Mouse (Mus musculus): ENCODE measurements around the gene Atf1.

DNA sequence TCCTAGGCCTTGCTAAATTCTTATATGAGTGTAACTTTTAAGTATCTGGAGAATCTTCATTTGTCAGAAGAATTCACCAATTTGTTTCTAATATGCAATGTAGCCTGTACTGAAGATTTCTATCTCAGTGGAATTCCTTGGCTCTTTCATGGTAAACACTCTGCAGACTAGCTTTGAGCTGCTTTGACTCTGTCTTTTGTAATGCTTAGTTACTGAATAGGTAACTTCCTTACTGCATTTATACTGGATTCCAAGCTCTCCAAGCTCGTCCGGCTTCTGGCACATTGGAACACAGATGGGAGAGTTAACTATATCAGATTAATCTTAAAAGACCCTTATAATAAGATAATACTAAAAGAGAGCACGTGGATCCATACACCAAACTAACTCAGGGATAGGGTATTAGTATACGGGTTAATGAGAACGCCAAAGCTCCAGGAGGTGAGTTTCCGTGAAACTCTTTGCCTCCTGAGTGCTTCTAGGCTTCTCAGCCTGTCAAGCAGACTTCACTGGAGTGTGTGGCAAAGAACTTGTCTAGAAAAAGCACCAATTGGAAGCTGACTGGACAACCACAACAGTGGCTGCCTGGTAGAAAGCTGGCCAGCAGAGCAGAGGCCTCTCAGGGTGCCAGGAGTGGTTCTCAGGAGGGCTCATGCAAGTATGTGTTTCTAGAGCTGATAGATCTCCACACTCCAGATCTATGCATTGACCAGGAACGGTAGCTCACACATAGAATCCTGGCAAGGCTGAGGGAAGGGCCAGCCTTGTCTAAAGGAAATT lies 31.2 kb downstream of the Atf1 start:
- TF ChIP-seq POLR2A (IDR thresholded peaks at IDR 0.05; ENCODE audit: borderline replicate concordance, extremely low read depth, low read depth, low read length) = no peak
- no peak for TF ChIP-seq CTCF (IDR thresholded peaks at IDR 0.05; ENCODE audit: insufficient read depth, low read length)

Measured in lung, adult 2 months (tissue).